7 mouse cellular contexts compared by ENCODE assay signal in genomic region chr4:155774280-155774754, GRCm38 (mm10). TPM values are rescaled to one million over a fixed set of nuclear protein-coding genes. Genes with fewer than 3 reads are reported as not detected.
DNase-seq lines count a peak whose midpoint lies in the region; ATAC-seq and TF ChIP-seq lines count a peak whose summit lies in the region.

Gene Vwa1, minus strand, starts transcription at chr4:155774698.

- peak; percentile 63 for ATAC-seq in inflammation-experienced regulatory T-cells, adult 6 months

- H3K27me3 ChIP-seq in midbrain, embryonic 10.5 days (ENCODE audit: low read depth, poor library complexity, severe bottlenecking): peaks cover 57% of the 10 kb centered on the region
- no peaks in the 10 kb centered on the region for H3K27me3 ChIP-seq in small intestine, adult 2 months (ENCODE audit: control insufficient read depth, insufficient read depth, low read length)

- H3K4me3 ChIP-seq in midbrain, embryonic 10.5 days: peak within 1 kb of the TSS; percentile 54
- peak within 1 kb of the TSS; percentile 69 for H3K4me3 ChIP-seq in small intestine, adult 2 months (ENCODE audit: low read depth, low read length)

- H3K36me3 ChIP-seq in midbrain, embryonic 10.5 days: no peaks in the 10 kb centered on the region
- 0 out of 2 replicates have a peak, but pooled peaks cover 5% of the 10 kb centered on the region for H3K36me3 ChIP-seq in small intestine, adult 2 months (ENCODE audit: control insufficient read depth, insufficient read depth, low read length)

- peak within 1 kb of the TSS; percentile 63; the same call in 1 of the 2 replicates for H3K27ac ChIP-seq in midbrain, embryonic 10.5 days (replicated peaks)
- H3K27ac ChIP-seq in small intestine, adult 2 months (ENCODE audit: insufficient read depth, low read depth, low read length): peak within 1 kb of the TSS; percentile 91

- DNase-seq in adrenal gland, adult 8-10 months: peak; percentile 84
- peak; percentile 90 for DNase-seq in embryo, embryonic 11 days
- peak; percentile 87 for DNase-seq in gastrocnemius, postnatal 25 days
- peak; percentile 84 to 89 for DNase-seq in left cerebral cortex, postnatal 25 days (ENCODE audit: low spot score in 2 of 2)
- DNase-seq in midbrain, embryonic 10.5 days (ENCODE audit: low spot score): peak; percentile 81

- H3K9me3 ChIP-seq in midbrain, embryonic 10.5 days (replicated peaks): no peaks in the 10 kb centered on the region

- peak; percentile 76 for TF ChIP-seq POLR2A in small intestine, adult 2 months (IDR thresholded peaks at IDR 0.05; ENCODE audit: low read depth, low read length)

- 2% methylated on average over 35 of the region's 35 CpGs for WGBS in midbrain, embryonic 10.5 days
- whole genome bisulfite sequencing in small intestine, adult 2 months: under 1% methylated on average over 35 of the region's 35 CpGs

- intact Hi-C loops in left cerebral cortex, postnatal 25 days (cut with DNase I): loop anchor here (5.0 kb wide), 1 partner anchor 52 kb away; no protein-coding TSS in a partner anchor

- TF ChIP-seq CTCF in small intestine, adult 2 months (IDR thresholded peaks at IDR 0.05; ENCODE audit: extremely low read depth, insufficient read length, insufficient replicate concordance, low read depth, low read length): no peak

- peaks cover 62% of the 10 kb centered on the region for H3K4me1 ChIP-seq in midbrain, embryonic 10.5 days
- H3K4me1 ChIP-seq in small intestine, adult 2 months (ENCODE audit: control insufficient read depth, insufficient read depth, insufficient read length, low read length): peaks cover 48% of the 10 kb centered on the region

RNA-seq across cellular contexts. Expression of gene Vwa1, which starts in this region (rescaled TPM):
- total RNA-seq in adrenal gland, adult 8-10 months (2022): 1 to 10 TPM; 3.2 to 6.9 (median 4.7) TPM
- total RNA-seq in gastrocnemius, postnatal 25 days (2021): 1 to 10 TPM; 5.0 to 5.4 TPM
- under 1 TPM in 1 of 3 experiments, not detected in 2; 0.09 TPM for polyA plus RNA-seq in inflammation-experienced regulatory T-cells, adult 6 months (2017; shearing (Covaris generic))
- 10 to 100 TPM; 14.0 to 16.6 TPM for total RNA-seq in left cerebral cortex, postnatal 25 days (2021)
- polyA plus RNA-seq in midbrain, embryonic 10.5 days (2016; fragmentation: Nextera tagmentation; extraction: Ambion mirVana): 12.2 and 13.1 TPM in 2 replicates
- 18.5 and 125 TPM in 2 replicates for polyA plus RNA-seq in small intestine, adult 2 months (2012; rRNA removed)

Comparison
In these comparisons a context has a peak if more than half of its experiments do, and no peak if none do; other contexts are left out.
1. Peak in every context shown above with its lines: DNase-seq, ATAC-seq, H3K4me3 ChIP-seq and H3K27ac ChIP-seq.
2. RNA of gene Vwa1 (polyA plus RNA-seq): 18.5 to 125 TPM in small intestine, adult 2 months and 12.2 to 13.1 TPM in midbrain, embryonic 10.5 days; 0.09 TPM in inflammation-experienced regulatory T-cells, adult 6 months; every median in the first group is over 10 times any median in the second.
3. Peak in ATAC-seq in inflammation-experienced regulatory T-cells, adult 6 months; RNA of the gene not detected or under 1 TPM.